Mouse (Mus musculus) liver, postnatal 0 days (tissue): ENCODE data around the gene Brf1. TPM values are rescaled to one million over a fixed set of nuclear protein-coding genes. Genes with fewer than 3 reads are reported as not detected.

Source experiments
- ATAC-seq: fragments of 200-750 bp; cut with Nextera tagmentation; 2 replicates; pipeline ENCODE4 v1.8.0; 2017; ENCODE audit warnings: mild to moderate bottlenecking, moderate library complexity
- DNase-seq: peaks from one replicate; pipeline ENCODE4 v3.0.0-alpha.2; 2016
- H3K27ac ChIP-seq: fragments of 300-500 bp; sonication (generic); 2 replicates; pipeline ENCODE4 v1.5.1; 2014; ENCODE audit warnings: antibody characterized with exemption, moderate library complexity, mild to moderate bottlenecking, low read depth
- H3K27me3 ChIP-seq: fragments of 300-500 bp; sonication (generic); 2 replicates; pipeline ENCODE4 v1.6.1; 2014; ENCODE audit warnings: low read length, control low read depth, mixed read lengths; ENCODE audit not compliant: insufficient read depth
- H3K36me3 ChIP-seq: fragments of 300-500 bp; sonication (generic); replicated peaks from 2 replicates; pipeline ENCODE4 v1.6.1; 2014; ENCODE audit warnings: mild to moderate bottlenecking, control low read depth, low read length, moderate library complexity, mixed read lengths; ENCODE audit not compliant: insufficient read depth
- H3K4me1 ChIP-seq: fragments of 300-500 bp; sonication (generic); 2 replicates; pipeline ENCODE4 v1.6.1; 2014; ENCODE audit warnings: antibody characterized with exemption, mild to moderate bottlenecking, control low read depth; ENCODE audit not compliant: insufficient read depth
- H3K4me2 ChIP-seq: fragments of 300-500 bp; sonication (generic); 2 replicates; pipeline ENCODE4 v1.6.1; 2014; ENCODE audit warnings: low read depth, mild to moderate bottlenecking, low read length, moderate library complexity, mixed read lengths
- H3K4me3 ChIP-seq: fragments of 300-500 bp; sonication (generic); 2 replicates; pipeline ENCODE4 v1.5.1; 2014; ENCODE audit warnings: low read depth, low read length
- H3K9ac ChIP-seq: fragments of 300-500 bp; sonication (generic); replicated peaks from 2 replicates; pipeline ENCODE4 v1.6.1; 2014; ENCODE audit warnings: mild to moderate bottlenecking, moderate library complexity
- H3K9me3 ChIP-seq: fragments of 300-500 bp; sonication (generic); 2 replicates; pipeline ENCODE4 v1.6.1; 2016; ENCODE audit warnings: mild to moderate bottlenecking, control low read depth, low read length, mixed read lengths
- CTCF ChIP-seq: sonication (generic); IDR thresholded peaks from 2 replicates; pipeline ENCODE4 v1.5.1; 2016; ENCODE audit warnings: antibody characterized with exemption, low read depth
- EP300 ChIP-seq: IDR thresholded peaks from 2 replicates; pipeline ENCODE4 v1.6.1; 2016; ENCODE audit warnings: antibody characterized with exemption, low read depth, mild to moderate bottlenecking
- WGBS: fragments of 180-500 bp; shearing (Covaris S2); extraction: QIAGEN DNeasy Blood & Tissue Kit; methylation state at CpG from one replicate; pipeline ENCODE4 v1.1.7; 2014; ENCODE audit not compliant: insufficient replicate concordance; 5-methylcytosine and 5-hydroxymethylcytosine counted together
- polyA plus RNA-seq: library from polyadenylated mRNA; unstranded; fragments of >200 nt; fragmentation: Nextera tagmentation; extraction: Ambion mirVana; gene quantifications from 2 replicates; pipeline ENCODE4 v1.2.1, GENCODE M21; 2015

Gene Brf1
- polyA plus RNA-seq, 1 experiment from 2014 or later = 18.4 TPM

- Histone ChIP-seq H3K4me2 (no peak overlapping the region; the same call in 1 of the 2 replicates), H3K36me3 (no peaks in the 10 kb centered on the region), H3K4me3 (no peak overlapping the region), H3K27me3 (peaks cover 30% of the 10 kb centered on the region), H3K9ac (no peak overlapping the region), H3K27ac (no peak overlapping the region), H3K9me3 (no peaks in the 10 kb centered on the region), H3K4me1 (peaks cover 15% of the 10 kb centered on the region)
- ATAC-seq (no peak), DNase-seq (no peak)
- TF ChIP-seq EP300 (no peak), CTCF (no peak)
- 17% methylated on average over 7 of the region's 7 CpGs for whole genome bisulfite sequencing
Measured at GRCm38 (mm10) chr12:112951150-112951842, 49.2 kb downstream of the Brf1 start.

GRCm38 (mm10) chr12:112950761-112951129 is 49.8 kb downstream of the Brf1 start:
- Histone ChIP-seq H3K4me1 (peaks cover 15% of the 10 kb centered on the region), H3K4me3 (peak overlapping the region; percentile 58), H3K4me2 (peak overlapping the region; percentile 96), H3K9ac (peak overlapping the region; percentile 54; the same call in 1 of the 2 replicates), H3K27ac (no peak overlapping the region; the same call in 1 of the 2 replicates), H3K9me3 (no peaks in the 10 kb centered on the region), H3K36me3 (no peaks in the 10 kb centered on the region), H3K27me3 (peaks cover 30% of the 10 kb centered on the region)
- DNase-seq (no peak), ATAC-seq (no peak)
- no peak for TF ChIP-seq EP300
- no peak for TF ChIP-seq CTCF
- 16% methylated on average over 6 of the region's 6 CpGs for WGBS

GRCm38 (mm10) chr12:112950040-112950760 is 50.3 kb downstream of the Brf1 start:
- no peak for TF ChIP-seq CTCF
- TF ChIP-seq EP300 = no peak
- peak overlapping the region; percentile 54 for H3K9ac ChIP-seq
- H3K27ac ChIP-seq = no peak overlapping the region; the same call in 1 of the 2 replicates
- H3K36me3 ChIP-seq = no peaks in the 10 kb centered on the region
- WGBS = under 1% methylated on average over 58 of the region's 58 CpGs
- peak; percentile 82 for DNase-seq
- no peaks in the 10 kb centered on the region for H3K9me3 ChIP-seq
- peak; percentile 79 for ATAC-seq
- H3K27me3 ChIP-seq = peaks cover 30% of the 10 kb centered on the region
- peak overlapping the region; percentile 58 for H3K4me3 ChIP-seq
- peak overlapping the region; percentile 96 for H3K4me2 ChIP-seq
- H3K4me1 ChIP-seq = peaks cover 15% of the 10 kb centered on the region

GRCm38 (mm10) chr12:112947307-112947706 is 53.2 kb downstream of the Brf1 start:
- no peaks in the 10 kb centered on the region for H3K36me3 ChIP-seq
- H3K4me2 ChIP-seq = no peak overlapping the region
- 25% methylated on average over 4 of the region's 4 CpGs for WGBS
- no peaks in the 10 kb centered on the region for H3K9me3 ChIP-seq
- no peak overlapping the region for H3K27ac ChIP-seq
- no peak overlapping the region for H3K4me3 ChIP-seq
- peaks cover 16% of the 10 kb centered on the region for H3K4me1 ChIP-seq
- H3K9ac ChIP-seq = no peak overlapping the region
- peaks cover 30% of the 10 kb centered on the region for H3K27me3 ChIP-seq
- peak; percentile 60 for TF ChIP-seq CTCF
- TF ChIP-seq EP300 = no peak
- ATAC-seq = no peak
- DNase-seq = peak; percentile 50

- Histone ChIP-seq H3K36me3 (no peaks in the 10 kb centered on the region), H3K4me3 (no peak overlapping the region), H3K9me3 (no peaks in the 10 kb centered on the region), H3K27me3 (peaks cover 4% of the 10 kb centered on the region; the same call in 1 of the 2 replicates), H3K4me1 (peaks cover 13% of the 10 kb centered on the region), H3K9ac (no peak overlapping the region), H3K27ac (no peak overlapping the region), H3K4me2 (no peak overlapping the region)
- DNase-seq (no peak), ATAC-seq (no peak)
- TF ChIP-seq CTCF = no peak
- no peak for TF ChIP-seq EP300
- WGBS = 84% methylated on average over 2 of the region's 2 CpGs
Measured at GRCm38 (mm10) chr12:112943669-112944068, 56.8 kb downstream of the Brf1 start.
